Mouse (Mus musculus): ENCODE results near the gene Cdipt. TPM values are rescaled to one million over a fixed set of nuclear protein-coding genes. Genes with fewer than 3 reads are reported as not detected.

The Cdipt gene
- polyA plus RNA-seq, 1 experiment = 154 TPM

GRCm38 (mm10) chr7:127011717-127012116 is 36.0 kb downstream of the Cdipt start:
- no peak for DNase-seq (ENCODE audit: low read depth in 1 of 2, low spot score in 2 of 2)
- H3K4me1 ChIP-seq (ENCODE audit: control insufficient read depth, insufficient read depth, insufficient read length) = peaks cover 18% of the 10 kb centered on the region; the same call in 1 of the 2 replicates
- H3K27ac ChIP-seq (ENCODE audit: insufficient read depth, low read length) = no peak overlapping the region
- TF ChIP-seq POLR2A (IDR thresholded peaks at IDR 0.05; ENCODE audit: low read depth, low read length) = no peak
- no peak for TF ChIP-seq CTCF (IDR thresholded peaks at IDR 0.05; ENCODE audit: extremely low read depth, insufficient read depth, insufficient read length, insufficient replicate concordance)
- no peaks in the 10 kb centered on the region for H3K27me3 ChIP-seq (ENCODE audit: control insufficient read depth, insufficient read depth, low read length)
- peaks cover 2% of the 10 kb centered on the region; the same call in 1 of the 2 replicates for H3K36me3 ChIP-seq (ENCODE audit: control insufficient read depth, insufficient read depth, low read length)
- no peak overlapping the region for H3K4me3 ChIP-seq (ENCODE audit: extremely low read depth, insufficient read depth, insufficient read length)
- 86% methylated on average over 2 of the region's 2 CpGs for WGBS

- Histone ChIP-seq H3K4me3 (ENCODE audit: extremely low read depth, insufficient read depth, insufficient read length) (no peak overlapping the region), H3K4me1 (ENCODE audit: control insufficient read depth, insufficient read depth, insufficient read length) (peaks cover 18% of the 10 kb centered on the region; the same call in 1 of the 2 replicates), H3K27ac (ENCODE audit: insufficient read depth, low read length) (no peak overlapping the region), H3K36me3 (ENCODE audit: control insufficient read depth, insufficient read depth, low read length) (peaks cover 2% of the 10 kb centered on the region; the same call in 1 of the 2 replicates), H3K27me3 (ENCODE audit: control insufficient read depth, insufficient read depth, low read length) (no peaks in the 10 kb centered on the region)
- no peak for DNase-seq (ENCODE audit: low read depth in 1 of 2, low spot score in 2 of 2)
- TF ChIP-seq POLR2A (IDR thresholded peaks at IDR 0.05; ENCODE audit: low read depth, low read length) = no peak
- no peak for TF ChIP-seq CTCF (IDR thresholded peaks at IDR 0.05; ENCODE audit: extremely low read depth, insufficient read depth, insufficient read length, insufficient replicate concordance)
- 92% methylated on average over 6 of the region's 6 CpGs for WGBS
Observed at GRCm38 (mm10) chr7:127012374-127012773, 36.7 kb downstream of the Cdipt start.

GRCm38 (mm10) chr7:127012845-127013244 is 37.1 kb downstream of the Cdipt start:
- no peak overlapping the region for H3K4me3 ChIP-seq (ENCODE audit: extremely low read depth, insufficient read depth, insufficient read length)
- TF ChIP-seq POLR2A (IDR thresholded peaks at IDR 0.05; ENCODE audit: low read depth, low read length) (no peak), CTCF (IDR thresholded peaks at IDR 0.05; ENCODE audit: extremely low read depth, insufficient read depth, insufficient read length, insufficient replicate concordance) (no peak)
- peaks cover 18% of the 10 kb centered on the region; the same call in 1 of the 2 replicates for H3K4me1 ChIP-seq (ENCODE audit: control insufficient read depth, insufficient read depth, insufficient read length)
- no peak for DNase-seq (ENCODE audit: low read depth in 1 of 2, low spot score in 2 of 2)
- H3K27ac ChIP-seq (ENCODE audit: insufficient read depth, low read length) = no peak overlapping the region
- 92% methylated on average over 10 of the region's 10 CpGs for WGBS
- H3K27me3 ChIP-seq (ENCODE audit: control insufficient read depth, insufficient read depth, low read length) = no peaks in the 10 kb centered on the region
- H3K36me3 ChIP-seq (ENCODE audit: control insufficient read depth, insufficient read depth, low read length) = peaks cover 2% of the 10 kb centered on the region; the same call in 1 of the 2 replicates

GRCm38 (mm10) chr7:127013385-127013784 is 37.7 kb downstream of the Cdipt start:
- peaks cover 2% of the 10 kb centered on the region; the same call in 1 of the 2 replicates for H3K36me3 ChIP-seq (ENCODE audit: control insufficient read depth, insufficient read depth, low read length)
- TF ChIP-seq CTCF (IDR thresholded peaks at IDR 0.05; ENCODE audit: extremely low read depth, insufficient read depth, insufficient read length, insufficient replicate concordance) (no peak), POLR2A (IDR thresholded peaks at IDR 0.05; ENCODE audit: low read depth, low read length) (no peak)
- peaks cover 16% of the 10 kb centered on the region; the same call in 1 of the 2 replicates for H3K4me1 ChIP-seq (ENCODE audit: control insufficient read depth, insufficient read depth, insufficient read length)
- no peaks in the 10 kb centered on the region for H3K27me3 ChIP-seq (ENCODE audit: control insufficient read depth, insufficient read depth, low read length)
- 86% methylated on average over 6 of the region's 6 CpGs for WGBS
- H3K4me3 ChIP-seq (ENCODE audit: extremely low read depth, insufficient read depth, insufficient read length) = no peak overlapping the region
- DNase-seq (ENCODE audit: low read depth in 1 of 2, low spot score in 2 of 2) = no peak
- no peak overlapping the region for H3K27ac ChIP-seq (ENCODE audit: insufficient read depth, low read length)

- TF ChIP-seq POLR2A (IDR thresholded peaks at IDR 0.05; ENCODE audit: low read depth, low read length) (no peak), CTCF (IDR thresholded peaks at IDR 0.05; ENCODE audit: extremely low read depth, insufficient read depth, insufficient read length, insufficient replicate concordance) (no peak)
- peak within 1 kb of the TSS; percentile 89 for H3K27ac ChIP-seq (ENCODE audit: insufficient read depth, low read length)
- DNase-seq (ENCODE audit: low read depth in 1 of 2, low spot score in 2 of 2) = peak; percentile 57
- H3K4me1 ChIP-seq (ENCODE audit: control insufficient read depth, insufficient read depth, insufficient read length) = peaks cover 7% of the 10 kb centered on the region; the same call in 1 of the 2 replicates
- H3K27me3 ChIP-seq (ENCODE audit: control insufficient read depth, insufficient read depth, low read length) = no peaks in the 10 kb centered on the region
- H3K4me3 ChIP-seq (ENCODE audit: extremely low read depth, insufficient read depth, insufficient read length) = peak within 1 kb of the TSS; percentile 72
- H3K36me3 ChIP-seq (ENCODE audit: control insufficient read depth, insufficient read depth, low read length) = peaks cover 2% of the 10 kb centered on the region; the same call in 1 of the 2 replicates
- 2% methylated on average over 11 of the region's 11 CpGs for WGBS
Observed at GRCm38 (mm10) chr7:127014320-127014719, 38.6 kb downstream of the Cdipt start, which contains the start of gene Mvp. TSS of gene Mvp (minus strand) at chr7:127014621.

GRCm38 (mm10) chr7:127014993-127015392 is 39.3 kb downstream of the Cdipt start:
- H3K4me3 ChIP-seq (ENCODE audit: extremely low read depth, insufficient read depth, insufficient read length) = no peak overlapping the region
- 92% methylated on average over 12 of the region's 12 CpGs for WGBS
- no peak overlapping the region for H3K27ac ChIP-seq (ENCODE audit: insufficient read depth, low read length)

GRCm38 (mm10) chr7:127016081-127016480 is 40.4 kb downstream of the Cdipt start:
- TF ChIP-seq CTCF (IDR thresholded peaks at IDR 0.05; ENCODE audit: extremely low read depth, insufficient read depth, insufficient read length, insufficient replicate concordance) = no peak
- no peak for TF ChIP-seq POLR2A (IDR thresholded peaks at IDR 0.05; ENCODE audit: low read depth, low read length)
- peaks cover 2% of the 10 kb centered on the region; the same call in 1 of the 2 replicates for H3K36me3 ChIP-seq (ENCODE audit: control insufficient read depth, insufficient read depth, low read length)
- peak overlapping the region; percentile 93 for H3K27ac ChIP-seq (ENCODE audit: insufficient read depth, low read length)
- WGBS = 15% methylated on average over 10 of the region's 10 CpGs
- no peak for DNase-seq (ENCODE audit: low read depth in 1 of 2, low spot score in 2 of 2)
- H3K4me1 ChIP-seq (ENCODE audit: control insufficient read depth, insufficient read depth, insufficient read length) = peaks cover 12% of the 10 kb centered on the region
- peak overlapping the region; percentile 76 for H3K4me3 ChIP-seq (ENCODE audit: extremely low read depth, insufficient read depth, insufficient read length)
- no peaks in the 10 kb centered on the region for H3K27me3 ChIP-seq (ENCODE audit: control insufficient read depth, insufficient read depth, low read length)

More at GRCm38 (mm10) chr7:127014993-127015392, 39.3 kb downstream of the Cdipt start:
- Histone ChIP-seq H3K27me3 (ENCODE audit: control insufficient read depth, insufficient read depth, low read length) (no peaks in the 10 kb centered on the region), H3K36me3 (ENCODE audit: control insufficient read depth, insufficient read depth, low read length) (peaks cover 2% of the 10 kb centered on the region; the same call in 1 of the 2 replicates), H3K4me1 (ENCODE audit: control insufficient read depth, insufficient read depth, insufficient read length) (peaks cover 6% of the 10 kb centered on the region; the same call in 1 of the 2 replicates)
- DNase-seq (ENCODE audit: low read depth in 1 of 2, low spot score in 2 of 2) = no peak
- TF ChIP-seq POLR2A (IDR thresholded peaks at IDR 0.05; ENCODE audit: low read depth, low read length) (no peak), CTCF (IDR thresholded peaks at IDR 0.05; ENCODE audit: extremely low read depth, insufficient read depth, insufficient read length, insufficient replicate concordance) (no peak)
